Mouse (Mus musculus) kidney, postnatal 4 days (tissue): ENCODE measurements around the gene Slc35b3.
A peak's percentile ranks its signal among the peaks of the same experiment; 100 is the strongest.

ENCODE experiments used
- DNase-seq, 2 experiments: peaks; one replicate each; pipeline ENCODE4 v3.0.0; 2021; ENCODE audit warnings: mixed read lengths in 2 of 2

Gene Slc35b3

DNA sequence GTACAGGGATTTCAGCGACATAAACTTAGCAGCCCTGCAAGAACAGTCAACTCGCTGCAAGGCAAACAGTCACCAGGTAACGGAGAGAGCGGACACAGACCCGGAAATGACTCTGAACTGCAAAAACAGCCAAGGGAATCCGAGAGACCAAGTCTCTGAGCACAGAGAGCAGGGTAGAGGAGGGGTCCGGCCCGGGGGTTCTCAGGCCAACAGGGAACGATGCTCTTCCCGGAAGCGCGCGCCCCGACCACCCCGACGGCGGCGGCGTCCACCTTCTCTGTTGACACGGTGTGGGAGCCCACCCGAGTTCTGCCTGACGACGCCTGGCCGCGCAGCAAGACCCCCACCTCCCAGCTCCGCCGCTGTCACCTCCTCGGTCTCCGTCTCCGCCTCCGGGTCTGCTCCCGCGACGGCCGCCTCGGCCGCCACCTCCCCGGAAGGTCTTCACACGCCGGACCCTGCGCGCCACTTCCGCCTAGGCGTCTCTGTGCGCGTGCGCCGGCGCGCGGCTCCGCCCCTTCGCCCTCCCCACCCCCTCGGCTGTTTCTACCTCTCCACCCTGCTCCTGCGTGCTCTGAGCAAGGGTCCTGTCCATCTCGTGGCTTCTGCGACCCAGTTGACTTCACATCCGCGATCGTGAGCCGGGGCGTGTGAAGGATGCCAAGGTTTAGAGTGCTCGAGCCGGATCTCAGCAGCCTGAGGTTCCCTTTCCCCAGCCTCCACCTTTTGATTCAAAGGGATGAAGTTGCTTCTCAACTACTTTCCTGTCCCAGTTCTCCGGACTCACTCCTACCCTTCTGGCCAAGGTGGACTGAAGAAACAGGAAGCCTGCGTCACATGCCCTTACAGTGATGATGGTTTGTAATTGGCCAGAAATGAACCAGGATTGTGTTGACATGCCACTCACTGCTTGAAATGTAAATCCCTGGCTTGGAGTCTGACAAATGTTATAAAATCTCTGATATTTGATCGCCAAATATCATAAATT lies at the start of gene Slc35b3:
TSS of gene Slc35b3 (minus strand) at position 813 of the 988 bp plus-strand sequence.
- peak; percentile 92 to 94 for DNase-seq

DNA sequence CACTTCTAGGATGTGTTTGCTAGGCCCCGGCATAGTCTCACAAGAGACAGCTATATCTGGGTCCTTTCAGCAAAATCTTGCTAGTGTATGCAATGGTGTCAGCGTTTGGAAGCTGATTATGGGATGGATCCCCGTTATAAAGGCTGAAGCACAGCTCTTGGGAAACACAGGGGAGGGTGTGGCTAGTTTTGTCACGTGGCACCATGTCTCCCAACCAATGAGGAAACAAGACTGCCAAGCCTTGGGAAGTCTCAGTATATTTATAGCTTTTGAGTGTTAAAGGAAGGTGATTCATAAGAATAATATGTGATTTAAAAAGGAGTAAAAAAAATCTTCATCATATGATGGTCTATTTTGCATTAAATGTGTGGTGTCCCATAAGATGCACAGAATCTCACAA lies 49.6 kb upstream of the Slc35b3 start:
- no peak for DNase-seq

DNA sequence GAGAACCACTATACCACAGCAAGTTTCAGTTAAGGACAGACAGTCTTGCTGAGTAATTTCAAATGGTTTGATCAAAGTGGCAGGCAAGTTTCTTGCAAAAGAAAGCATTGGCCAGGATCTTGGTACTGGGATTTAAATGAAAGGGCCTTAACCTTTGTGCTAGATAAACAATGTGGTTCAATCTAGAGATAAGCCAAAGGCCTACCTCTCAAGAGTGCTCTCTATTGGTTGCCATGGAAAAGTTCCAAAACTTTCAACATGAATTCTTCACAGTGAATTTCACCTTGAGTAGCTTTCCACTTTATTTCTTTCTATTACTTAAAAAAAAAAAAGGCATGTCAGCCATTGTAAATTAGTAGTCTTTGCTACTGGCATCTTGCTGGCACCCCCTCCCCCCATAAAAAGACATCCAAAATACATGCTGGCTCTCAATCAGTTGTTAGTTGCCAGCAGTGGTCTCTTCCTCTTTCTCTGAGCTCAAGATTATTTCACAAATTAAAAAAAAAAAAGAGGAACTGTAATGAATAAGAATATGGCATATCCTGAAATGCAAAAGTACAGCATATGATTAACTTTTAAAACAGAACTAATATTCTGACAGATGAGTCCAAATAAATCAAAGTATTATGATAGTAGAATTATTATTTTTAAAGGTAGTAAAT lies 42.6 kb upstream of the Slc35b3 start:
- DNase-seq = no peak

DNA sequence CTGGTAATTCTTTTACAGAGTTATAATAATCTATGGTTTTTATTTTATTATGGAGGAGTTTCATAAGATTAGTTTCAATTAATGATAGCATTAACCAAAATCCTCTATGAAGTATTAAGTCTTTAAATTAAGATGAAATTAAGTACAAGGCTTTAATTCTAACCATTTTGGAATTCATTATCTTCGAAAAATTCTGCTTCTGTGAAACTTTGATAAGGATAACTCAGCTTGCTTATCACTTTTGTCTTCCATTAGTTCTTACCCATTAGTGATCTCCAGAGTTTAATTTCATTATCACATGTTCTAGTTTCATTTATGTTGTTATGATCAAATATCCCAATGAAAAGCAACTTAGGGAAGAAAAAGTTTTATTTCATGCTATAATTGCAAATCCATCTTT lies 41.7 kb upstream of the Slc35b3 start:
- no peak for DNase-seq

DNA sequence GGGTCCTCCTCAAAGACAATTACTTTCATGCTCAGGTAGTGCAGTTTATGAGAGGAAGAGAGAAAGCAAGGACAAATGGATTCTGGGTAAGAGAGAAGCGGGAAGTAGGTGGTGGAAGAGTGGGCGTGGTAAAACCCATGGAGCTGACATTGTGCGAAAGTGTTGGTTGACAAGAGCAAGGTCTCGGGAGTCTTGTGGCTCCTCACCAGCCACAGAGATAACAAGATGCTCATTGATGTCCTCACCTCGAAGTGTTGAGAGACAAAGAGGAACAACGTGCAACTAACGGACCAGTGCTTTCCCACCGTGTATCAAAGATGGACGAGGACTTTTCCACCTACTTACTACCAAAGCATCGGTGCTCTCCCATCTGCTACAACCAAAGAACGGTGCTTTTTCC lies 40.8 kb upstream of the Slc35b3 start:
- DNase-seq = no peak

DNA sequence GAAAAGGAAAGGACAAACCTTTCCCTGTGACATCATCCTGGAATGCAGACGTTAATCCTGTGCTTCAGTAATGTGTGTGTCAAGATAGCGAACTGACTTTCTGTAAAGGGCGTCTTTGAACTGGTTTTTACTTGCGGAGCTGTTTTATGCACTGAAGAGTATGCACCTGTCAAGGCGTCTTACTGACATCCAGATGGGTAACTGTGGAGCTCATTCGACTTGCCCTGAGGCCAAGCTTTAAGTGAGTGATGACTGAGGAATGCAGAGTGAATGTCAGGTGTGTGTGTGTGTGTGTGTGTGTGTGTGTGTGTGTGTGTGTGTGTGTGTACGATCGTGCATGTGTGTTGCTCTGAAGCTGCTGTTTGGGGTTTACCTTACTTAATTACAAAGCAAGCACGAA lies 38.3 kb upstream of the Slc35b3 start:
- DNase-seq = no peak

DNA sequence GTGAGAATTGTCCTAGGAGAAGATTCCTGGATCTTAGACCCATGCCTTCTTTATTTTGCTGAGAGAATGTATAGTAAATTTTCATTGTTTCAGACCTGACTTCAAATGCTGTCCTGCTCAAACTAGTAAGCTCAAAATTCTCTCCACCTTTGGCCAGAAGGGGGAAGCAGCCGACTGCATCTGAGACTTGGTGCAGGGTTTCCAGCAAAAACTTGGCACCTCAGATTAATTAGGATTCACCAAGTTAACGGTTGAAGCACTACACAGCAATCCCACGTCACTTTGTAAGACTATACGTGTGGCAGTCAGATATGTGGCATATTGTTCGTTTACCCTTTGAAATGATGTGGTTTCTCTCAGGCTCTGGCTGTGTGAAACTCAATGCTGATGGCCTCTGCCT lies 31.9 kb upstream of the Slc35b3 start:
- peak; percentile 64 to 69 for DNase-seq

DNA sequence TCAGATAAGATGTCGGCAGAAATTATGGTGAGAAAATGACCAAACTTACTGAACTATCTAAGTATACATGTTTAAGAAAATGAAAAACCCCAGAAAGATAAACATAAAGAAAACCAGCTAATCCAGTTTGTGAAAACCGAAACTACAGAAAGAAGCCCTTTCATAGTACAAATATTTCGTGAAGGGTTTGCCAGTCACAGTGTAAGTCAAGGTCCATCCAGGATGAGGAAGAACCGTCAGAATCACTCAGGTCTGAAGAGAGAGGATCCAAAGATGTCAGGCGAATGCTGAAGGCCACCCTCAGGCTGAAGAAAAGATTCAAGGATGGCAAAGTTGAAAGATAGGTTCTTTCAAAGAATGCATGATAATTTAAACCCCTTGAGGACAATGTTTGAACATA lies 23.1 kb upstream of the Slc35b3 start:
- no peak for DNase-seq

DNA sequence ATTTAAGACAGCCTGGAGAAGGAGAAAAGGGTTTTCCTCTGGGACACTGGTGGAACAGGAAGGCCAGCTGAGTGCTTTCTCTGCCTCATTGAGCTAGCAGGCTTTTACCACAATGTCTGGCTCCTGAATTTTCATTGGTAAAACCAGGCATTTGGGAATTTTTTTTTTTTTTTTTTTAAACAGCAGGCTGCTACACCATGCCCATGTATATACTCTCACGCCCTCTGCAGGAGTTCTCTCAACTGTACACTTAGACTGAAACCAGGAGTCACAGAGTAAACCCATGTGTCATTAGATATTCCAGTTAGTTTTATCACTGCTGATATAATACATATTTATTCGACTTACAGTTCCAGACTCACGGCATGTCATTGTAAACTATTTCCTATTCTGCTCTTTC lies 20.2 kb upstream of the Slc35b3 start:
- DNase-seq = no peak

DNA sequence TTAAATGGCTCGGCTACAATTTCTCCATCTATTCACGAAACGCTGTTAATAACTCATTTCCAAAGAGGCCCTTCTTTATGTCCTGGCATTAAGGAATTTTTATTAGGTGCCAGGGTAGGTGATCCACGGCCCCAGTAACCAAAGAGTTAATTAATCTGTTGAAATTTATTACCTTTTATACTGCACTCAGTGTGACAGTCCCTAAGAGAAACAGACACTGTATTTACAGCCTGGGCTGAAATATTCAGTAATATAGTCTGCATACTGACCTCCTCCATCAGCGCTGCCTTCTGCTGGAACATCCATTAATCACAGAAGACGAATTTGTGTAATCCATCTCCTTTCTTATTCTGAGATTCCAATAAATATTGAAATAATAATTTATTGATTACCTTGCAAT lies 16.3 kb upstream of the Slc35b3 start:
- DNase-seq = no peak

DNA sequence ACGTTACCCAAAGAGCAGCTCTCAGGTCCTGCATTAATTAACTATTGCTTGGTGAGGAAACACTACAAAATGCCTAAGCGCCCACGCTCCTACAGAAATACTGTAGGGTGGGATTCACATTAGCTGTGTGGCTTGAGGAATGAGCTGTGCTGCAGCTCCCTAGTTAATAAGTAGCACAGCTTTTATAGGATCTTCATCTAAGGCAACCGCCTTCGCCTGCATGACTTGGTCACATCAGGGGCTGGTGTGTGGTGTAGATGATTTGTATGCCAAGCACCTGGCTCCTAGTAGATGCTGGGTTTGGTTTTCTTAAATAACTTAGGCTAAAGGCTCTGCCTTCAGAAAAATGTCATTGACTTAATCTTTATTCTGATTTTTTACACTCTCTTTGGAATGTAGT lies 15.2 kb upstream of the Slc35b3 start:
- peak; percentile 6 to 25 for DNase-seq

DNA sequence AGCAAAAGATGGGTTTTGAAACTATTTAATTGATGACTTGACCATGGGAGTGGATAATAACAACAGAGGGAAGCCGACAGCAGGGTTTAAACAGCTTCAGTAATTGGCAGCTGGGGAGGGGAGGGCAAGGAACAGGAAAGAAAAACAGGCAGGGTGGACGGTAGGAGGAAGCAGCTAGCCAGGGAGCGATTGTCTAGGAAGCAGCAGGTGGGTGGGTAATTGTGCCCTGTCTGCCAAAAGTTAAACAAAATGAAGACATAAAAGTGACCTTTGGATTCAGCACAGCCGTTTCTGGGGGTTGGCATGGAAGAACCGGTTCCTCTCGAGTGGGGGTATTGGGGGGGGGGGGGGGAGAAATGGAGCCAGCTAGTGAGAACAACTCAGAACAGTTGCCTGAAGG lies 11.9 kb upstream of the Slc35b3 start:
- no peak for DNase-seq

DNA sequence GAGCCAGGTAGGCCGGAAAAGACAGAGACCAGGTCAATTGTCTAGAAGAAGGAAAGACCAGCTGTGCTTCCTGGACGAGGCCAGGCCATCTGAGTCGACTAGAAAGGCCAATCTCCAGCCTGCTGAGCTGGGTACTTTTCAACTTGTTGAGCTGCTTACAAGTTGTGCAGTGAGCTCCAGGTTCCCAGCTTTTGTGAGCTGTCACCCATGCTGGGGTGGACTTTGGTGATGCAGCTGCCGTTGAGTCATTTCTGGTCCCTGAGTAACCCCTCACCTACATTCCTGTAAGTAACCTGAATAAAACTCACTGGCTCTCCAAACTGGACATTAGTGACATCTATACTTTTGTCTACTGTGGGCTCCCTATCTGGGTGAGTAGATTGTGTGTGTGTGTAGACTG lies 10.4 kb upstream of the Slc35b3 start:
- DNase-seq = no peak

DNA sequence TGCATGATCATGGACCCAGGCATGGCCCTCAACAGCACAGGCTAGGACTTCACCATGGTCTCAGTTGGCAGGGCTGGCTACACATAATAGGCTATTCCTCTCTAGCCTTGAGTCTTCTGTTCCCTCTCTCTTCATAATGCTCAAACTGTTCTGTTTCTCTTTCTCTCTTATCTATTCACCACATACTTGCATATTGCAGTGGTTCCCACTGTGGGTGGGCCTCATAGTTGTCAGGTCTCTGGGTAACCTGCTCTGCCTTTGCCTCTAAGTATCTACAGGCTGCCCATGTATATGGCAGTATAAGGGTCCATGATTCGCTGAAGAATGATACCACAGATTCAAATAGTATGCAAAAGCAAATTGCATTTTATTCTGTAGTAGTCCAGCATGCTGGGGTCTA lies 6.8 kb upstream of the Slc35b3 start:
- no peak for DNase-seq

DNA sequence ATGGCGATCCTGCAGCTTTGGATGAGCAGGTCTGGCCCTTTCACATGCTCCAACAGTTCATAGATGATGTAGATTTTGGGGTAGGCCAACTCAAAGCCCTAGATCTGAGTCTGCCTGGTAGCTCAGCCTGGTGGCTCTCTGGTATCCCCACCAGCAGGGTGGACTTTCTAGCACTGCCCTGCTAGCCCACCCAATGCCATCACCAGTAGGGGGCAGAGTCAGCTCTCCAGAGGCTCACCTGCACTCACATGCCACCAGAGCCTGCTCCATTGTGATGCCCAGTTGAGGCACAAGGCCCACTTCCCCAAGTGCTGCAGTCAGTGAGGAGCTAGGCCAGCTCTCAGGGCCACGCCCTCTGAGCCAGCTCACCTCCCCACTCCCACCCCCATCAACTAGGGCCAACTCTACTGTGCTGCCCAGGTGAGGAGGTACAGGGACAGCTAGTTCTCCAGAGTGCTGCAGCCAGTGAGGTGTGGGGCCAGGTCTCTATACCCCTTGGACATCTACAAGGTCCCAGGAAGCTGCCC lies 6.3 kb upstream of the Slc35b3 start:
- DNase-seq = no peak

DNA sequence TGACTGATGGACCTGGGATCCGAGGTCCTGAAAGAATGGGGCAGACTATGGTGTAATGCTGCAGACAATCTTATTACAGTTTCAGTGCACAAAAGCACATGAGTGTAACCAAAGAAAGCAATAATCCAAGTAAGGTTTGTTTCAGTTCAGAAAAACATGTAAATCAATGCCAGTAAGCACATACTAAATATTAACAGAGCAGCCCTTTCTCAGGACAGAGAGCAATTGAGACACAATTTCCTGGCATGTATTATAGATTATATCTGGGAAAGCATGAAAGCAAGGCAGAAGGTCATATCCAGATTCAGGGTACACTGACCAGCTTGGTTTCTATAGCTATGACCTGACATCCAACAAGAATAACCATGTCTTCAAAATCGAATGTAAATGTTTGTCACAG lies 2.1 kb upstream of the Slc35b3 start:
- no peak for DNase-seq

DNA sequence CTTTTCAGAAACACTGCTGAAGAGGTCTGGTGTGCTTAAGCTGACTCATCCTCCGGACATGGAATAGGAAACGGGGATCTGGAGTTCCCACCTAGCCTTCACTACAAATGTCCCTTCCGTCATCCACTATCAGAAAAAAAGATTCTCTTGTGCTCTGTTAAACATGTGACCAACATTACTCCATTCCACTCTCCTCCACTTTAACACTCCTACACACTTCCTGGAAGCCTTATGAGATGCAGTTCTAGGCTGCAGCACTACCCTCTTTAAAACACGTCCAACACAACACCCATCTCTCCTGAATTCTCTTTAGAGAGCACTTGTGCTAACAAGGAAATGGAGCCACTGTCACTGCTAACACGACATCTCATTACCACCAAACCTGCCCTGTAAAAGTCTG lies 2.6 kb downstream of the Slc35b3 start:
- DNase-seq = no peak

DNA sequence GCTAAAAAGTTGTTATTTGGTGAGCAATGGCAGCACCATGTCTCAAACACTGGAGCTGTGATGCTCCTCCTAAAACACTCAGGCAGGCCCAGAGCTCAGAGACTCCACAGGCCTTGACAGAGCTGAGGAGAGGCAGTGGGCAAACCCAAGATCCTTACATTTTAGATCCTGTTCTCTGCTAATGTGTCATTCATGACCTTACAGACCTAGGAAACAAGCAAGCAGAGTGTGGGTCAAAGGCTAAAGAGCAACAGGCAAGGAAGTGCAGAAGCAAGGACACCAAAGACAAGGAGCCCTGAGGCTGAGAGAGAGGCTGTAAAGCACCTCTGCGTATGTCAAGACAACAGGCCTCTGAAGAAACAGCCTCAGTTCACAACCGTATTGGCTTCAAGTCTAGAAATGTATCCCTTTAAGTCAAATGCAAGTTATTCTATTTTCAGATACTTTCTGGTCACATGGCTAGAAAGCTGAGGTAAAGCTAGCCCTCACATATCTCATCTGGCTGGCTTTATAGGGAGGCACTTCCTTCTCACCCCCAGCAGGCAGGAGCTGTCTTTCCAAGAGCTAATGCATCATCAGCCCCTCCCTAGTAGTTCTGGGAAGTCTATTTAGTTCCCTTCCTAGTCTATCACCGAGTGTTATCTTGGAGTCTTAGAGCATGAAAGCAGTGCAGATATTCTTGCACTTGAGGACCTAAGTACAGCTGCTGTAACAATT lies 14.2 kb downstream of the Slc35b3 start:
- no peak for DNase-seq

DNA sequence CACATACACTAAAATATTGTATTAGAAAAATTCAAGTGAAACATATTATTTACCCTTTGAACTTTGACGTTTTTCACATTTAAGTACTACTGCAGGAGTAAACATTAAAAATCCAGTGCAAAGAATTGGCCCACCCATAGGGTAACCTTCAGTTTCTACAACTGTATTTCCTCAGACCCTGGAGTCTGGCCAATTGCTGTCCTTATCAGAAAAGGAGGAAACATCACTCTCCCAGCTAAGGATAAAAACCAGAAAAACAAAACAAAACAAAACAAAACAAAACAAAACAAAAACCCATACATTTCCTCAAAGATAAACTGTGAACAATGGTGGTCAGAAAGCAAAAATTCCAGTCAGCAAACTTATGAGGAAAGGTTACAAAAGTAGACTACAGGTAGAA lies 14.9 kb downstream of the Slc35b3 start:
- no peak for DNase-seq

DNA sequence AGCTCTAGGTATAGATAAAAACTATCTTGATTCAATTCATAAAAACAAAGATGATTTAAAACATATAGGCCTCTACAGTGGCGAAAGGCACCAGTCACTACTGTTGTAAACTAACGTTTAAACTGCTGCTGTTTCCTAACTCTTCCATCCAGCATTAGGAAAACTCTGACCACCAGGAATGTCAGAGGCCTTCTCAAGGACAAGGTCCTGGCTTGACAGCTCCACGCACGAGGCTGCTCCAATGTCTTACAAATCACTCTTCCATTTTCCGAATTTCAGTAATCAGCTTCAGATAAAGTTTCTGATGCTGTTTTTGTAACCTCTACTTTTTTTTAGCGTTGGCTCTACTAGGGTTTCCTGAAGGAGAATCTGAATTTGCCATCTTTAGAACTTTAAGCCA lies 15.7 kb downstream of the Slc35b3 start:
- no peak for DNase-seq

DNA sequence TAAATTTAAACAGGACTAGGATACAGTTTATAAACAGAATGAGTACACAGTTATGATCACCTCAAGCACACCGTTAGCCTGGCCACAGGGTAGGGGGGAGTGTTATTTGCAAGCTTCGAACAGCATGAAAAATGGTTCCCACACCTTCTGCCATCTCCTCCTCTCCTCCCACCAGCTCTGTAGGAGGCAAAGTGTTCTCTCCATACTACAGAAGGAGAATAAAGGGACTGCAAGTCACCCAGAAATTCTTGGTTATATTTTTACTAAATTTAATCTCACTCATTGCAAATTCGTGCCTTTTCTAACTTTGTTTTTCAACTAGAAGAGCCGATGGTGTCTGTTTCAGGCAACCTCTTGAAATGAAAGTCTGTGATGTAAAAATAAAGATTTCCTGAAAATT lies 18.9 kb downstream of the Slc35b3 start:
- no peak for DNase-seq

DNA sequence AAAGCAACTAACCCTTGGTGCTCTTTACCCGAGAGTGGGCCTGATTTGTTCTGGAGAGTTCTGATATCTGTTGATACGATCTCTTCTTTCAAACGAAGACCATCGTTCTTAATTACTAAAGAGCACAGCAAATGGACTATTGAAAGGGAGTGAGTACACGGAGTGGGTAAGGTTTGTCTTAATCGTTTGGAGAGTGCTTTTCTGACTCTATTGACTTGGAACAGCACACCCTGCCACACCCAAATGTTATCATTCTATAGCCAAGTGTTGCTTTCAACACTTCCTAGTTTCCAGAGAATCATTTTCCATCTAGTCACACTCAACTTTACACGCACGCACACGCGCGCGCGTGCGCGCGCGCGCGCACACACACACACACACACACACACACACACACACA lies 19.4 kb downstream of the Slc35b3 start:
- DNase-seq = no peak

DNA sequence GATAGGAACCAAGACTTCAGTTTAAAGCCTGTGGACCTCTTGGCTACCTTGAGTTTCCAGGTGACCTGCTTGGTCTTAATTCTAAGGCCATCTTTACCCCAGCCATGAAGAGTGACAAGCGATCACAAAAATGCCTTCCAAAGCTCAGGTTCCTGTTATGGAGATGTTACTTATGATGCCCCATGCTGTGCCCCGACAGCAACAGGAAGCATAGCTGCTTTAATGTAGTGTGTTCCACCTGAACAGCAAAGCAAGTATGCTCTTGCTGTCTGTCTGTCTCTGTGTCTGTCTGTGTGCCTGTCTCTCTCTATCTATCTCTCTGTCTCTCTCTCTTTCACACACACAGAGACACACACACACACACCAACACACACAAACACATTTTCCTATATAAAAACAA lies 22.2 kb downstream of the Slc35b3 start:
- no peak for DNase-seq
